Mouse (Mus musculus) testis, adult 2 months (tissue): ENCODE measurements at regions not wholly inside any gene's neighbourhood (a gene's known extent, or its start where the extent isn't known, plus 50 kb on each side); places are given as distances from the start of the nearest gene placed in this dataset.

Experiments used
- H3K27ac ChIP-seq: fragments of 200-500 bp; 2 replicates; pipeline ENCODE4 v1.5.1; 2012; ENCODE audit warnings: low read depth, low read length; ENCODE audit not compliant: control insufficient read depth, insufficient read depth
- H3K27me3 ChIP-seq: fragments of 200-500 bp; 2 replicates; pipeline ENCODE4 v1.6.1; 2012; ENCODE audit warnings: mild to moderate bottlenecking, low read length, moderate library complexity; ENCODE audit not compliant: control insufficient read depth, insufficient read depth
- H3K36me3 ChIP-seq: fragments of 200-500 bp; 2 replicates; pipeline ENCODE4 v1.6.1; 2012; ENCODE audit warnings: mild to moderate bottlenecking, low read length; ENCODE audit not compliant: control insufficient read depth, insufficient read depth
- H3K4me1 ChIP-seq: fragments of 200-500 bp; 2 replicates; pipeline ENCODE4 v1.6.1; 2012; ENCODE audit warnings: low read length; ENCODE audit not compliant: control insufficient read depth, insufficient read depth
- H3K4me3 ChIP-seq: fragments of 200-500 bp; 2 replicates; pipeline ENCODE4 v1.5.1; 2012; ENCODE audit warnings: low read depth, mild to moderate bottlenecking, low read length, moderate library complexity, mixed read lengths; ENCODE audit not compliant: control insufficient read depth
- CTCF ChIP-seq: fragments of 200-500 bp; IDR thresholded peaks from 2 replicates; pipeline ENCODE4 v1.5.1; 2012; ENCODE audit warnings: low read depth, mild to moderate bottlenecking, inconsistent platforms, low read length, moderate library complexity; ENCODE audit not compliant: control insufficient read depth, insufficient read depth, insufficient replicate concordance
- POLR2A ChIP-seq: fragments of 200-500 bp; IDR thresholded peaks from 2 replicates; pipeline ENCODE4 v1.6.1; 2012; ENCODE audit warnings: low read depth, mild to moderate bottlenecking, inconsistent platforms, low read length, moderate library complexity; ENCODE audit not compliant: control insufficient read depth

GRCm38 (mm10) chr5:75512521-75513422, 61.9 kb upstream of the Kit start:
- Histone ChIP-seq H3K4me3 (peak overlapping the region; percentile 52), H3K36me3 (no peaks in the 10 kb centered on the region), H3K4me1 (no peaks in the 10 kb centered on the region; the same call in 1 of the 2 replicates), H3K27me3 (no peaks in the 10 kb centered on the region), H3K27ac (peak overlapping the region; percentile 11)
- TF ChIP-seq CTCF: no peak

- TF ChIP-seq POLR2A (no peak), CTCF (no peak)
- Histone ChIP-seq H3K27me3 (no peaks in the 10 kb centered on the region), H3K4me1 (peaks cover 2% of the 10 kb centered on the region; the same call in 1 of the 2 replicates), H3K27ac (no peak overlapping the region), H3K4me3 (no peak overlapping the region), H3K36me3 (no peaks in the 10 kb centered on the region)
Observed at GRCm38 (mm10) chr5:75518213-75518612, 56.5 kb upstream of the Kit start.

- no peaks in the 10 kb centered on the region for H3K27me3 ChIP-seq
- H3K4me1 ChIP-seq: peaks cover 2% of the 10 kb centered on the region; the same call in 1 of the 2 replicates
- no peak overlapping the region for H3K4me3 ChIP-seq
- no peak overlapping the region for H3K27ac ChIP-seq
- TF ChIP-seq CTCF (no peak), POLR2A (no peak)
- H3K36me3 ChIP-seq: no peaks in the 10 kb centered on the region
Observed at GRCm38 (mm10) chr5:75523041-75523678, 51.6 kb upstream of the Kit start.
